Mouse (Mus musculus): ENCODE measurements around the gene Hcst. TPM values are rescaled to one million over a fixed set of nuclear protein-coding genes. Genes with fewer than 3 reads are reported as not detected.

Gene Hcst
- polyA plus RNA-seq, 1 experiment from 2014 or later = 0.95 TPM

DNA sequence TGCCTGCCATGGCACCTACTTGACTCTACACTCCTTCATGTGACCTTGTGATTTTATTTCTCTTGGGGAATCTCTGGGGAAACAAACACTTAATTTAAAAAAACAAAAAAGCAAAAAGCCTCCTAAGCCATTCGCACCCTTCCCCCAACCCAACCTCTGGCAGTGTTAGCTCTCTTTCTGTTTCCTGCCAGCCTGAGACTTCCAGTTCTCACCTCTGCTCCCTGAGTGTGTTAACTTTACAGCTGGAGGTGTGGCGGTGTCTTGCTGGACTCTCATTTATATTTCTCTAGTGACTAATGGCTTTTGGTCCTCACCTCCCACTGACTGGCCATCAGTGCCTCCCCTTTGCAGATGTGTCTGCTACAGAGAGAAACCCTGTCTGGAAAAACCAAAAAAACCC is 9.9 kb downstream of the Hcst start:
- no peak overlapping the region for H3K9ac ChIP-seq (replicated peaks)
- H3K27ac ChIP-seq (replicated peaks) = no peak overlapping the region
- H3K9me3 ChIP-seq (replicated peaks) = no peaks in the 10 kb centered on the region
- H3K4me1 ChIP-seq = no peaks in the 10 kb centered on the region
- no peak overlapping the region for H3K4me3 ChIP-seq (replicated peaks)
- no peak overlapping the region for H3K4me2 ChIP-seq
- ATAC-seq (ENCODE audit: low FRiP score) = no peak
- 69% methylated on average over 2 of the region's 2 CpGs for WGBS
- H3K27me3 ChIP-seq (replicated peaks) = peaks cover 4% of the 10 kb centered on the region
- H3K36me3 ChIP-seq = no peaks in the 10 kb centered on the region

DNA sequence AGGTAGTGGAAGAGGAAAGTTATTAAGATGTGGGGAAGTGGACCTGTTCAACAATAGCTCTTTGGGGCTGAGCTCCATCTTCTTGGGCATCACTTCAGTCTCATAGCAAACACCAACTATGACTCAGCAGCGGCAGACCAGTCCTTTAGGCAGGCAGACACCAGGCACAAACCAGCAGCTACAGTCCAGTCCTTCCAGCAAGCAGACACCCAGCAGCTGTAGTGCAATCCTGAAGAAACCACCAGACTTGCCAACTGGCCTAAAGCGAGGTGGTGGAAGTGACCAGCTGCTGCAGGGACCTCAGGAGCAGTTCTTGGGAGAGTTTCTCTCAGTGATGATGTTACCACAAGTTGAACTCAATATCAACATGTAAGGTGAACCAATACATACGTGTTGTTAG is 11.0 kb downstream of the Hcst start:
- peaks cover 4% of the 10 kb centered on the region for H3K27me3 ChIP-seq (replicated peaks)
- H3K4me1 ChIP-seq = no peaks in the 10 kb centered on the region
- no peak overlapping the region for H3K9ac ChIP-seq (replicated peaks)
- H3K36me3 ChIP-seq = no peaks in the 10 kb centered on the region
- WGBS = 81% methylated on average over 3 of the region's 3 CpGs
- no peak for ATAC-seq (ENCODE audit: low FRiP score)
- H3K9me3 ChIP-seq (replicated peaks) = no peaks in the 10 kb centered on the region
- H3K4me3 ChIP-seq (replicated peaks) = no peak overlapping the region
- no peak overlapping the region for H3K4me2 ChIP-seq
- no peak overlapping the region for H3K27ac ChIP-seq (replicated peaks)

DNA sequence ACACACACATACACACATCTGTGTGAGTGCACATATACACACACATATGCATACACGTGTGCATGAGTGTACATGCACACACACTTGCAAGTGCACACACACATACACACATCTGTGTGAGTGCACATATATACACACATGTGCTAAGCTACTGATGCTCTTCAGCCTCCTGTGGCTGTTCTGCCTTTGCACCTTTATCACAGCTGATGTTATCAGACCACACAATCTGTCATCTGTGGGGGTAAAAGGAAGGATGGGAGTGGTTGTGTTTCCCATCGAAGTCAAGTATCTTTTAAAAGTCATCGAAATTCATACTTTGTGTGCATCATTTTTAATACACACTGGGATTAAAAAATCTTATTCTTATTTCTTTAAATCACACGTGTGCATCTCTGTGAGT is 17.3 kb downstream of the Hcst start:
- 77% methylated on average over 4 of the region's 4 CpGs for WGBS

DNA sequence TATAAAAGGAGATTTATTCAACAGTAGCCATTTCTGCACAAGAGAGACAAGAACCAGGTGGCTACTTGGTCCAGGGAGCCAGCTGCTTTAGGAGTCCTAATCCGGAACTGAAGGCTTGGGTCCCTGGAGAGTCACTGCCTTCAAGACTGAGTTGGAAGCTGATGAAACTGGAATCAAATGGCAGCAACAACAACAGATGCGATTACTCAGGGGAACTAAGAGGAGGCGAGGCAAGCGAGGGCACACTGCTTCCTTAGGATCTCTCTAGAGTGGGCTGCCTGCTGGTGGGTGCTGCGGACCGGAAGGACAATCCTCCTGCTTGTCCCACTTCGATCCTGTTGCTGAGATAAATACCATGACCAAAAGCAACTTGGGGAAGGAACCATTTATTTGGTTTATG is 20.0 kb downstream of the Hcst start:
- Histone ChIP-seq H3K4me1 (0 out of 2 replicates have a peak, but pooled peaks cover 6% of the 10 kb centered on the region), H3K27me3 (replicated peaks) (no peaks in the 10 kb centered on the region), H3K9ac (replicated peaks) (no peak overlapping the region), H3K27ac (replicated peaks) (no peak overlapping the region), H3K36me3 (no peaks in the 10 kb centered on the region), H3K4me3 (replicated peaks) (no peak overlapping the region), H3K9me3 (replicated peaks) (no peaks in the 10 kb centered on the region), H3K4me2 (no peak overlapping the region)
- 47% methylated on average over 7 of the region's 7 CpGs for WGBS
- ATAC-seq (ENCODE audit: low FRiP score) = no peak

More for the DNA sequence above, 17.3 kb downstream of the Hcst start:
- no peaks in the 10 kb centered on the region for H3K9me3 ChIP-seq (replicated peaks)
- H3K27me3 ChIP-seq (replicated peaks) = peaks cover 3% of the 10 kb centered on the region; the same call in 1 of the 2 replicates
- ATAC-seq (ENCODE audit: low FRiP score) = no peak
- no peak overlapping the region for H3K9ac ChIP-seq (replicated peaks)
- H3K4me2 ChIP-seq = no peak overlapping the region
- no peaks in the 10 kb centered on the region for H3K36me3 ChIP-seq
- H3K4me1 ChIP-seq = 0 out of 2 replicates have a peak, but pooled peaks cover 6% of the 10 kb centered on the region
- no peak overlapping the region for H3K4me3 ChIP-seq (replicated peaks)
- no peak overlapping the region for H3K27ac ChIP-seq (replicated peaks)

DNA sequence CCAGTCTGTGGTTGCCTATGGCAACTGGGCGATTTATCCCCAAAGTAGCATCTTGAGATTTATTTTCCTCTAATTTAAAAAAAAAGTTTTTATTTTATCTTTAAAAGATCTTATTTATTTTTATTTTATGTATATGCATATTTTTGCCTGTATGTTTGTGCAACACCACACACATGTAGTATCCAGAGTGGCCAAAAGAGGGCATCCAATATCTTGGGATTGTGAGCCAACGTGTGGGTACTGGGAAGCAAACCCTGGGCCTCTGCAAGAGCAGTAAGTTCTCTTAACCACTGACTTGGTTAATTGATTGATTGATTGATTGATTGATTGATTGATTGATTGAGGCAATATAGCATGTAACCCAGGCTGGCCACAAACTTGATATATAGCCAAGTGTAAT is 24.8 kb downstream of the Hcst start:
- Histone ChIP-seq H3K4me2 (no peak overlapping the region), H3K27me3 (replicated peaks) (no peaks in the 10 kb centered on the region), H3K4me3 (replicated peaks) (no peak overlapping the region), H3K27ac (replicated peaks) (no peak overlapping the region), H3K9ac (replicated peaks) (no peak overlapping the region), H3K4me1 (0 out of 2 replicates have a peak, but pooled peaks cover 6% of the 10 kb centered on the region), H3K9me3 (replicated peaks) (no peaks in the 10 kb centered on the region), H3K36me3 (no peaks in the 10 kb centered on the region)
- no peak for ATAC-seq (ENCODE audit: low FRiP score)
- 47% methylated on average over 2 of the region's 2 CpGs for WGBS

DNA sequence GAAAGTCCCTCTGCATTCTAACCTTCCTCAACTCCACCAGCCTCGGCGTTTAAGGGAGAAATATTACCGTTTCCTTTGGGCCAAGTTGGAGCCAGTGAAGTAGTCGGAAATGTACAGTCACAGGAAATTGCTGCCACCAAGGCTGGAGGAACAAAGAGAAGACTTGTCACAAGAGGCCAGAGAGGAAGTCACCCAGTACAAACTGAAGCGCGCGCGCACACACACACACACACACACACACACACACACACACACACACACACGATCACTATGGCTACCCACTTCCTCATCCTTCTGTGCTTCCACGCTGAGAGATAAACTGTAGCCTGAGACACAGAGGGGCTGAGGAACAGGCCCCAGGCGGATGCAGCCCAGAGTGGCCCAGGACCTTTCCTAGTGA is 25.3 kb downstream of the Hcst start:
- Histone ChIP-seq H3K4me1 (0 out of 2 replicates have a peak, but pooled peaks cover 3% of the 10 kb centered on the region), H3K4me2 (no peak overlapping the region), H3K27ac (replicated peaks) (no peak overlapping the region), H3K27me3 (replicated peaks) (no peaks in the 10 kb centered on the region), H3K4me3 (replicated peaks) (no peak overlapping the region), H3K9me3 (replicated peaks) (no peaks in the 10 kb centered on the region), H3K9ac (replicated peaks) (no peak overlapping the region), H3K36me3 (no peaks in the 10 kb centered on the region)
- 69% methylated on average over 11 of the region's 11 CpGs for WGBS
- ATAC-seq (ENCODE audit: low FRiP score) = no peak

DNA sequence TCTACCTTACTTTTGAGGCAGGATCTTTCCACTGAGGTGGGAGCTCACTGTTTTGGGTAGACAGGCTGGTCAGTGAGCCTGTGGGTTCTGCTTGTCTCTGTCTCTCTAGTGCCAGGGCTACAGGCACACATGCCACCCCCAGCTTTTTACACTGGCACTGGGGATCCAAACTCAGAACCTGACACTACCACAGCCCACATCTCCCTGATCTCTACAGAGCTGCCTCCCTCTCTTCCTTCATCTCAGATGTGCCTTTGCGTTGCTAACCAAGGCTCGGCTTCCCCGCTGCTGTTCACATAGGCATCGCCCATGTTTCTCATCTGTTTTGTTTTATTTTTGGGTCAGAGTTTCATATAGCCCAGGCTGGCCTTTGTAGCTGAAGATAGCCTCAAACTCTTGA is 26.0 kb downstream of the Hcst start:
- Histone ChIP-seq H3K9me3 (replicated peaks) (no peaks in the 10 kb centered on the region), H3K9ac (replicated peaks) (no peak overlapping the region), H3K4me2 (no peak overlapping the region), H3K4me1 (no peaks in the 10 kb centered on the region), H3K4me3 (replicated peaks) (no peak overlapping the region), H3K27me3 (replicated peaks) (no peaks in the 10 kb centered on the region), H3K36me3 (no peaks in the 10 kb centered on the region), H3K27ac (replicated peaks) (no peak overlapping the region; the same call in 1 of the 2 replicates)
- 91% methylated on average over 4 of the region's 4 CpGs for WGBS
- no peak for ATAC-seq (ENCODE audit: low FRiP score)

DNA sequence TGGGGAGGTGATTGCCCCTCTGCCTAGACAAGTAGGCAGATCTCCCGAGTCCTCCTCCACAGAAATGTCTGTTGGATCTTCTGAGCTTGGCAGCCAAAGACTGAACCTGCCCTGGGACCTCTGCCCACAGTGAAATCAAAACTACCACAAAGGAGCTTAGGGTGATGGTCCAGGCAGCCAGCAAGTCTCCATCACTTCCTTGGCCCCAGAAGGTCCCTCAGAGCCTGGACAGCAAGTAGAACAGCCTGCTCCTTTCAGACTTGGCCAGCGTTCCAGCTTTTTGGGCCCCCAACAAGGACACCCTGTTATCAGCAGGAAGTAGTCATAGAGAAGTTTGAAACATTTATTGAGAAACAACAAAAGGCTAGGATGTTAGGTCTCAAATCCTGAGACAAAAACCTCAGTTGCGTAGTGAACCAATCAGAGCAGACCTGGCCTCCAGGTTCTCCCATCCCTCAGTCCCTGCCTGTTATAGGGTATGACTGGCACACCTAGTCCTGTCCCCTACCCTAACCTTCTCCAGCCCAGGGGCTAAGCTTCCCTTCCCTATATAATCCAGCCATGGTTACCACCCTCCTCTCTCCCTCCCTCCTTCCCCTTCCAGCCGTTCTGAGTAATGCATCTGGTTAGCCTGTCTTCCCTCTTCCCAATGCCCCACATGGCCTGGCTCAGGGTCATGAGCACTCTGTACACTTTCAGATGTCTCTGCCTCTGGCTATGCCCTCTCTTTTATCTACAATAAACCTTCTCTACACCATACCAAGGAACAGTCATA is 26.7 kb downstream of the Hcst start:
- Histone ChIP-seq H3K4me1 (no peaks in the 10 kb centered on the region), H3K36me3 (no peaks in the 10 kb centered on the region), H3K9ac (replicated peaks) (no peak overlapping the region), H3K27ac (replicated peaks) (no peak overlapping the region), H3K4me3 (replicated peaks) (no peak overlapping the region), H3K4me2 (no peak overlapping the region), H3K27me3 (replicated peaks) (no peaks in the 10 kb centered on the region), H3K9me3 (replicated peaks) (no peaks in the 10 kb centered on the region)
- no peak for ATAC-seq (ENCODE audit: low FRiP score)
- WGBS = 79% methylated on average over 4 of the region's 4 CpGs

DNA sequence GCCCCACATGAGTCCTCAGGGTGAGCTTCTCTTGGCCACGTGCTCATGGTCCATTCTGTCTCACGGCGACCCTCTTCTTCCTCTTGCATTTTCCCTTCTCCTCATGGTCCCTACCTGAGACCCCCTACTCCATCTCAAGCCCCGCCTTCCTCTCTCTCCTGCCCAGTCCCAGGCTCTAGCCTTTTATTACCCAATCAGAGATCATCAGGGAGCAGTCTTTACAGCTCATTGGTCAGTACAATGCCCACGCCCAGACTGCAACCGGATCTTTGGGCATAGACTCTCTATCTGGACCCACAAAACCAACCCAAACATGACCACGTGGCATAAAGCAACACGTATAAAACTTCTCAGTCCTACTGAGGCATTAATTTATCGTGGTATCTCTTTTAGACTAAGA is 35.5 kb downstream of the Hcst start:
- H3K36me3 ChIP-seq = no peaks in the 10 kb centered on the region

DNA sequence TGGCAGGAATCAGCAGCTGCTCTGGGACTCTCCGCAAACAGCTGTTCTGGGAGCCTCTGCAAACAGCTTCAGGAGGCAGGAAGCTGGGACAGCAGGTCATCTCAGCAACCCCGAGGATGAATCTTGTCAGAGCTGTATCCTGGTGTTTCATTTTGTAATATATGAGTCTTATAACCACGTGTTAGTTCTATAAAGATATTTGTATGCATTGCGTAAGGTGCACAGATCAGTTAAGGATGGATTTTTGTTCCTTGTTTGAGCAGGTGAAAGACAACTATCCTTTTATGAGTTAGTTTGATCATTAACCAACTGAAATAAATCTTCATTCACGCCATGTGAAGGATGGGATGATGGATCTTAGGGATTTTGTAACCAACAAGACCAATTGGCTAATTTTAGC is 39.6 kb downstream of the Hcst start:
- H3K4me3 ChIP-seq (replicated peaks) = no peak overlapping the region
- ATAC-seq (ENCODE audit: low FRiP score) = no peak
- no peaks in the 10 kb centered on the region for H3K9me3 ChIP-seq (replicated peaks)
- H3K4me1 ChIP-seq = no peaks in the 10 kb centered on the region
- no peak overlapping the region for H3K4me2 ChIP-seq
- H3K27me3 ChIP-seq (replicated peaks) = no peaks in the 10 kb centered on the region
- no peaks in the 10 kb centered on the region for H3K36me3 ChIP-seq
- no peak overlapping the region for H3K9ac ChIP-seq (replicated peaks)
- 65% methylated on average over 5 of the region's 5 CpGs for WGBS
- no peak overlapping the region for H3K27ac ChIP-seq (replicated peaks)

More for the DNA sequence above, 35.5 kb downstream of the Hcst start:
- no peaks in the 10 kb centered on the region for H3K27me3 ChIP-seq (replicated peaks)
- no peaks in the 10 kb centered on the region for H3K9me3 ChIP-seq (replicated peaks)
- H3K27ac ChIP-seq (replicated peaks) = no peak overlapping the region
- H3K9ac ChIP-seq (replicated peaks) = no peak overlapping the region
- no peak for ATAC-seq (ENCODE audit: low FRiP score)
- no peaks in the 10 kb centered on the region for H3K4me1 ChIP-seq
- WGBS = 90% methylated on average over 9 of the region's 9 CpGs
- H3K4me2 ChIP-seq = no peak overlapping the region
- no peak overlapping the region for H3K4me3 ChIP-seq (replicated peaks)

DNA sequence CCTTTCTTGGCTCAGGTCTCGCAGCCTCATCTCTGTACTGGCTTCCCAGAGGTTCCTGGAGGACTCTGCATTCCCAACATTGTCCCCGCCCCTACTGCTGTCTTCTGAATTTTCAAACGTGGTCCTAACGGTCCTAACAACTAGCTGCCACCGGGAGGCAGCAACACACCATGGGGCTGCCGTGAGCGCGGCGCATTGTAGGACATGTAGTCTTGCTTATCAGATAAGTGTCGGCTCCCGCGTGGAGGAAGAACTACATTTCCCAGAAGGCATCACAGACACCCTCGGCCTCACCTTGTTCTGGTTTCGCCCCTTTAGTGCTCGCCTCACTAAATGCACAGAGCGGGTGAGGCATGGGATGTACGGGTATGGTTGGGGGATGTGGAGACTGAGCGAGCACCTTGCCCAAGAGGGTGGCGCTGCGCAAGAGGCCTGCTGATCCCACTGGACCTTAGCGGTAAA is 46.1 kb downstream of the Hcst start:
- Histone ChIP-seq H3K9me3 (replicated peaks) (no peaks in the 10 kb centered on the region), H3K4me1 (peaks cover 4% of the 10 kb centered on the region; the same call in 1 of the 2 replicates), H3K9ac (replicated peaks) (peak overlapping the region; percentile 63), H3K36me3 (no peaks in the 10 kb centered on the region), H3K4me3 (replicated peaks) (peak overlapping the region; percentile 47), H3K4me2 (peak overlapping the region; percentile 64), H3K27me3 (replicated peaks) (no peaks in the 10 kb centered on the region), H3K27ac (replicated peaks) (peak overlapping the region; percentile 89)
- ATAC-seq (ENCODE audit: low FRiP score) = peak; percentile 99
- whole genome bisulfite sequencing = 1% methylated on average over 21 of the region's 21 CpGs
